Mouse (Mus musculus): ENCODE data around the gene Usp30. TPM values are rescaled to one million over a fixed set of nuclear protein-coding genes. Genes with fewer than 3 reads are reported as not detected.
A peak's percentile ranks its signal among the peaks of the same experiment; 100 is the strongest.

Gene Usp30
- polyA plus RNA-seq, 1 experiment from 2014 or later: 14.3 TPM

GRCm38 (mm10) chr5:114043800-114044199, 21.5 kb upstream of the Usp30 start:
- no peak overlapping the region for H3K27ac ChIP-seq
- no peak overlapping the region for H3K4me3 ChIP-seq (replicated peaks)
- no peaks in the 10 kb centered on the region for H3K9me3 ChIP-seq (replicated peaks)
- no peak overlapping the region for H3K4me2 ChIP-seq
- peaks cover 15% of the 10 kb centered on the region for H3K4me1 ChIP-seq
- H3K27me3 ChIP-seq: 0 out of 2 replicates have a peak, but pooled peaks cover 3% of the 10 kb centered on the region
- H3K9ac ChIP-seq: no peak overlapping the region
- H3K36me3 ChIP-seq: no peaks in the 10 kb centered on the region
- ATAC-seq (replicated peaks; ENCODE audit: low FRiP score): no peak
- WGBS: 78% methylated on average over 4 of the region's 4 CpGs

- Histone ChIP-seq H3K4me3 (replicated peaks) (no peak overlapping the region), H3K27ac (no peak overlapping the region), H3K36me3 (no peaks in the 10 kb centered on the region), H3K4me1 (peaks cover 15% of the 10 kb centered on the region), H3K27me3 (0 out of 2 replicates have a peak, but pooled peaks cover 3% of the 10 kb centered on the region), H3K9me3 (replicated peaks) (no peaks in the 10 kb centered on the region), H3K4me2 (no peak overlapping the region), H3K9ac (no peak overlapping the region)
- no peak for ATAC-seq (replicated peaks; ENCODE audit: low FRiP score)
- 56% methylated on average over 1 of the region's 1 CpGs for WGBS
Observed at GRCm38 (mm10) chr5:114045134-114045533, 20.1 kb upstream of the Usp30 start.

GRCm38 (mm10) chr5:114046151-114046550, 19.1 kb upstream of the Usp30 start:
- Histone ChIP-seq H3K27ac (no peak overlapping the region), H3K36me3 (no peaks in the 10 kb centered on the region), H3K9me3 (replicated peaks) (no peaks in the 10 kb centered on the region), H3K9ac (no peak overlapping the region), H3K4me2 (no peak overlapping the region), H3K4me1 (peaks cover 11% of the 10 kb centered on the region), H3K27me3 (no peaks in the 10 kb centered on the region), H3K4me3 (replicated peaks) (no peak overlapping the region)
- WGBS: 84% methylated on average over 3 of the region's 3 CpGs
- ATAC-seq (replicated peaks; ENCODE audit: low FRiP score): no peak

- H3K9me3 ChIP-seq (replicated peaks): no peaks in the 10 kb centered on the region
- H3K4me1 ChIP-seq: peaks cover 6% of the 10 kb centered on the region
- H3K4me3 ChIP-seq (replicated peaks): no peak overlapping the region
- H3K36me3 ChIP-seq: no peaks in the 10 kb centered on the region
- ATAC-seq (replicated peaks; ENCODE audit: low FRiP score): no peak
- no peaks in the 10 kb centered on the region for H3K27me3 ChIP-seq
- no peak overlapping the region for H3K27ac ChIP-seq
- H3K4me2 ChIP-seq: no peak overlapping the region
- 42% methylated on average over 3 of the region's 3 CpGs for WGBS
- no peak overlapping the region for H3K9ac ChIP-seq
Observed at GRCm38 (mm10) chr5:114046604-114047003, 18.7 kb upstream of the Usp30 start.

- H3K9me3 ChIP-seq (replicated peaks): no peaks in the 10 kb centered on the region
- 84% methylated on average over 5 of the region's 5 CpGs for WGBS
- ATAC-seq (replicated peaks; ENCODE audit: low FRiP score): no peak
- no peaks in the 10 kb centered on the region for H3K27me3 ChIP-seq
- no peaks in the 10 kb centered on the region for H3K36me3 ChIP-seq
- no peak overlapping the region for H3K4me3 ChIP-seq (replicated peaks)
- no peak overlapping the region for H3K9ac ChIP-seq
- no peak overlapping the region for H3K4me2 ChIP-seq
- H3K27ac ChIP-seq: no peak overlapping the region
- peaks cover 5% of the 10 kb centered on the region for H3K4me1 ChIP-seq
Observed at GRCm38 (mm10) chr5:114047182-114047581, 18.1 kb upstream of the Usp30 start.

GRCm38 (mm10) chr5:114048731-114049308, 16.4 kb upstream of the Usp30 start:
- WGBS: 55% methylated on average over 12 of the region's 12 CpGs
- H3K36me3 ChIP-seq: no peaks in the 10 kb centered on the region
- H3K9me3 ChIP-seq (replicated peaks): no peaks in the 10 kb centered on the region
- no peaks in the 10 kb centered on the region for H3K27me3 ChIP-seq
- peaks cover 9% of the 10 kb centered on the region; the same call in 1 of the 2 replicates for H3K4me1 ChIP-seq
- ATAC-seq (replicated peaks; ENCODE audit: low FRiP score): no peak
- H3K4me3 ChIP-seq (replicated peaks): no peak overlapping the region
- H3K27ac ChIP-seq: no peak overlapping the region
- H3K9ac ChIP-seq: no peak overlapping the region
- H3K4me2 ChIP-seq: no peak overlapping the region

- H3K4me3 ChIP-seq (replicated peaks): peak overlapping the region; percentile 15; the same call in 1 of the 2 replicates
- peak; percentile 36 for ATAC-seq (replicated peaks; ENCODE audit: low FRiP score)
- peak overlapping the region; percentile 52 for H3K4me2 ChIP-seq
- H3K27ac ChIP-seq: peak overlapping the region; percentile 61
- no peak overlapping the region for H3K9ac ChIP-seq
- no peaks in the 10 kb centered on the region for H3K27me3 ChIP-seq
- 24% methylated on average over 9 of the region's 9 CpGs for WGBS
- no peaks in the 10 kb centered on the region for H3K36me3 ChIP-seq
- H3K4me1 ChIP-seq: peaks cover 9% of the 10 kb centered on the region; the same call in 1 of the 2 replicates
- no peaks in the 10 kb centered on the region for H3K9me3 ChIP-seq (replicated peaks)
Observed at GRCm38 (mm10) chr5:114052246-114052761, 13.0 kb upstream of the Usp30 start.

GRCm38 (mm10) chr5:114057129-114057731, 8.0 kb upstream of the Usp30 start:
- Histone ChIP-seq H3K4me2 (no peak overlapping the region), H3K27me3 (no peaks in the 10 kb centered on the region), H3K4me1 (peaks cover 4% of the 10 kb centered on the region; the same call in 1 of the 2 replicates), H3K36me3 (no peaks in the 10 kb centered on the region), H3K4me3 (replicated peaks) (no peak overlapping the region), H3K27ac (no peak overlapping the region), H3K9ac (no peak overlapping the region), H3K9me3 (replicated peaks) (no peaks in the 10 kb centered on the region)
- 68% methylated on average over 9 of the region's 9 CpGs for WGBS
- ATAC-seq (replicated peaks; ENCODE audit: low FRiP score): no peak

- Histone ChIP-seq H3K4me2 (no peak overlapping the region), H3K36me3 (no peaks in the 10 kb centered on the region), H3K4me3 (replicated peaks) (no peak overlapping the region), H3K27ac (no peak overlapping the region), H3K9me3 (replicated peaks) (no peaks in the 10 kb centered on the region), H3K4me1 (no peaks in the 10 kb centered on the region), H3K9ac (no peak overlapping the region), H3K27me3 (no peaks in the 10 kb centered on the region)
- ATAC-seq (replicated peaks; ENCODE audit: low FRiP score): no peak
- WGBS: 38% methylated on average over 7 of the region's 7 CpGs
Observed at GRCm38 (mm10) chr5:114061675-114062074, 3.6 kb upstream of the Usp30 start.

GRCm38 (mm10) chr5:114063958-114064357, 1.3 kb upstream of the Usp30 start:
- Histone ChIP-seq H3K4me1 (no peaks in the 10 kb centered on the region), H3K36me3 (no peaks in the 10 kb centered on the region), H3K4me2 (no peak overlapping the region), H3K9me3 (replicated peaks) (no peaks in the 10 kb centered on the region), H3K9ac (no peak overlapping the region), H3K4me3 (replicated peaks) (no peak overlapping the region), H3K27ac (no peak overlapping the region), H3K27me3 (no peaks in the 10 kb centered on the region)
- whole genome bisulfite sequencing: 79% methylated on average over 4 of the region's 4 CpGs
- ATAC-seq (replicated peaks; ENCODE audit: low FRiP score): no peak

GRCm38 (mm10) chr5:114066601-114067000, 1.3 kb downstream of the Usp30 start:
- Histone ChIP-seq H3K27ac (no peak overlapping the region), H3K4me2 (no peak overlapping the region), H3K36me3 (no peaks in the 10 kb centered on the region), H3K27me3 (no peaks in the 10 kb centered on the region), H3K9ac (no peak overlapping the region), H3K9me3 (replicated peaks) (no peaks in the 10 kb centered on the region), H3K4me3 (replicated peaks) (no peak overlapping the region), H3K4me1 (no peaks in the 10 kb centered on the region)
- 40% methylated on average over 6 of the region's 6 CpGs for WGBS
- no peak for ATAC-seq (replicated peaks; ENCODE audit: low FRiP score)

GRCm38 (mm10) chr5:114067543-114067942, 2.3 kb downstream of the Usp30 start:
- Histone ChIP-seq H3K9ac (no peak overlapping the region), H3K4me1 (no peaks in the 10 kb centered on the region), H3K4me3 (replicated peaks) (no peak overlapping the region), H3K4me2 (no peak overlapping the region), H3K27ac (no peak overlapping the region), H3K27me3 (no peaks in the 10 kb centered on the region), H3K9me3 (replicated peaks) (no peaks in the 10 kb centered on the region), H3K36me3 (no peaks in the 10 kb centered on the region)
- ATAC-seq (replicated peaks; ENCODE audit: low FRiP score): no peak
- 83% methylated on average over 9 of the region's 9 CpGs for WGBS
